Mouse (Mus musculus): ENCODE data around the gene Pcgf6.
"Not testable (repeated sequence)": the region's sequence is repeated elsewhere in the genome, so short reads cannot be mapped to it uniquely, and the experiment has no call there.

The Pcgf6 gene

DNA sequence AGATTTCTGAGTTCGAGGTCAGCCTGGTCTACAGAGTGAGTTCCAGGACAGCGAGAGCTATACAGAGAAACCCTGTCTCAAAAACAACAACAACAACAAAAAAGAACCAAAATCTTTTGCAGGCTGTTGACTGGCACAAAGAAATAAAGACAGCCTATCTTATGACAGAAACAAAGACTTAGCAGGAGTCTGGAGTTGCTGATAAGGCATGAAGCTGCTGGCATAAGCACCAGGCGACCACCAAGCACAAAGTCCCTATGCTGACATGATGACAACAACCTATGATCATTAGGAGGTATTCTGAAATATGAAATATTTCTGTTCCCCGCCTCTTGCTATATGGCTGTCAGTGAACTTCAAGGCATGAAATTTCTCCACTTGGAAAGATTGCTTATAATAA lies 51.8 kb downstream of the Pcgf6 start:
- no peak for DNase-seq (ENCODE audit: low read depth, low spot score)

DNA sequence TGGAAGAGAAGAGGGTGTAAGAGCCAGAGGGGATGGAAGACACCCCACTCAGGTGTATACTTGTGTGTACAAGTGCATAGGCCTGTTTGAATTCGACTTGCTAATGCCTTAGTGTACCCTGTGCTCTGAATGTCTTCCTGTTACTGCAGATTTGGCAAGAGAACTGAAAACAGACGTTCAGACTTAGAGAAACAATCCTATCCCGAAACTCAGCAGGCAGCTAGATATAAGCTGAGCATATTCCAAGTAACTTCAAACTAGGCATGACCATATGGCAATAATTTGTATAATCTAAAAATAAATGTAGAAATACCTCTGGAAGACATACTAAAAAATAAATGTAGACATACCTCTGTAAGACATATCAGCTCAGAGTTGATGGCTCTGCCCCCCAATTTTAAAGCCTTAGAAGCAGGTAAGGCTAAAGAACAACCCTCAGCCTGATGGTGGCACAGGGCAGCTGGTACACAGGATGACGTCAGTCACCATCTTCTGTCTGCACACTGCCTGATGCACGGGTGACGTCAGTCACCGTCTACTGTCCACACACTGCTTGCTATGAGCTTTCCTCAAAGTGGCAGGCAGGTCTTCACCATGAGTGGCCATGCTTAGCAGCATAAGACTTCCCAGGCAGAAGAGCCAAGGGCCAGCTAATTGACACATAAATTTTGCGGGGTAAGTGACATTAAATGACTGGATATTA lies 52.4 kb downstream of the Pcgf6 start:
- no peak for DNase-seq (ENCODE audit: low read depth, low spot score)

DNA sequence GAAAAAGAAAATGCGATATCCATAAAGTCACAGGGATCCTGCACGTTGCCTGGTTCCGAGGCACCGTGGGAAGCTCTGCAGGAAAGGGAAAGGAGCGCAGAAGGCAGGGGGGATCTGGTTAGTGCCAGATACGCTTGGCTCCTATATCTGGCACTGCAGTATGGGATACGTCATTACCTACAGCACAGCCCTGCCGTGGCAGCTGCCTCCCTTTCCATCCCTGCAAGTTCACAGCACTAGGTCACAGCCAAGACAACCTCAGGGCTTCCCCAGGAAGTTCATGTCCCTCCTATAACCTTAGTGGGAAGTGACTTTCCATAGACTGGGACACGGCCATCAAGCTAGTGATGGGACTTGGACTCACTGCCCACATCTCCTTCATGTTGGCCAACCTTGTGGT lies 54.6 kb downstream of the Pcgf6 start:
- DNase-seq (ENCODE audit: low read depth, low spot score), result no peak

DNA sequence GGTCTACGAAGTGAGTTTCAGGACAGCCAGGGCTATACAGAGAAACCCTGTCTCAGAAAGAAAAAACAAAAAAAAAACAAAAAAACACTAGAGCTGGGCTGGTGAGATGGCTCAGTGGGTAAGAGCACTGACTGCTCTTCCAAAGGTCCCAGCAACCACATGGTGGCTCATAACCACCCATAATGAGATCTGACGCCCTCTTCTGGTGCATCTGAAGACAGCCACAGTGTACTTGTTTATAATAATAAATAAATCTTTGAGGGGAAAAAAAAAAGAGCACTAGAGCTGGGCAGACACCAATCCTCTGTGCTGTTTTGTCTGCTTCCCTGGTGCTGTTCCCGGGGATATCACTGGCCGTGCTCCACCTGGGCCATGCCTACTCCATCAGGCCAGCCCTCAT lies 58.4 kb downstream of the Pcgf6 start:
- DNase-seq (ENCODE audit: low read depth, low spot score), result not testable (repeated sequence)

DNA sequence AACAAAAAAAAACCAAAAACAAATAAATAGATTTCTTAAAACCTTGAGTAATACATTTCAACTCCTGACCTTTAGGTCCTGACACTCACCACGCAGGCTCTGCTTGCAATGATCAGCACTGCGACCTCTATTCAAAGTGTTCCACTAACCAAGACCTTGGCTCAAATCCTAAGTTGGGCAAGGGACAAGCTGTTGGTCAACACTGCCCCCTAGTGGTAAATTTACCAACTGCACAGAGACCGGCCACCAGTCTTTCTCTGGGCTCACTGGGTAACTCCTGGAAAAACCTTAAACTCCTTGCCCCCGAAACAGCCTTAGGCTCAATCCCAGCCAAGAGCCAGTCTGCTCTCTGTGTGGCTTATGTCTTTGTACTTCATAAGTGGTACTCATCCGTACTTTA lies 59.6 kb downstream of the Pcgf6 start:
- DNase-seq (ENCODE audit: low read depth, low spot score), result peak; percentile 76

DNA sequence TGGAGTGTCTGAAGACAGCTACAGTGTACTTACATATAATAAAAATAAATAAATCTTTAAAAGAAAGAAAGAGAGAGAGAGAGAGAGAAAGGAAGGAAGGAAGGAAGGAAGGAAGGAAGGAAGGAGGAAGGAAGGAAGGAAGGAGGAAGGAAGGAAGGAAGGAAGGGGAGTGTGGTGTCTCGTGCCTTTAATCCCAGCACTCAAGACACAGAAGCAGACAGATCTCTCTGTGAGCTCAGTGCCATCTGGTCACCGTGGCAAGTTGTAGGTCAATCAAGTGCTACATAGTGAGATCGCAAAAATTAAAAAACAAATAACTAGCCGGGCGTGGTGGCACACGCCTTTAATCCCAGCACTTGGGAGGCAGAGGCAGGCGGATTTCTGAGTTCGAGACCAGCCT lies 60.1 kb downstream of the Pcgf6 start:
- not testable (repeated sequence) for DNase-seq (ENCODE audit: low read depth, low spot score)

DNA sequence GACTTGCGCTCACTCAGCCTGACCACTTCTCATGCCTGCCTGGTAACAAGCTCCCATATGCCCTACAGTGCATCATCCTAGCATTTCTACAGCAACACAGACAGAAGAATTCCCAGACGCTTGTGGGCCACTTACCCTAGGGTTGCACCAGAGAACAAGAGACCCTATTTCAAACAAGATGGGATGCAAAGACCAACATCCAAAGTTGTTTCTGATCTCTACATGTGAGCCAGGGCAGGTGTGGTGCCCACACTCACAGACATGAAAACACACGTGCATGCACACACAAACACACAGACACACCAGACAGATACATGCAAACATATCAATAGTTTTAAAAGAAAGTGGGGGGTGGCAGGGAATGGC lies 60.6 kb downstream of the Pcgf6 start:
- no peak for DNase-seq (ENCODE audit: low read depth, low spot score)

DNA sequence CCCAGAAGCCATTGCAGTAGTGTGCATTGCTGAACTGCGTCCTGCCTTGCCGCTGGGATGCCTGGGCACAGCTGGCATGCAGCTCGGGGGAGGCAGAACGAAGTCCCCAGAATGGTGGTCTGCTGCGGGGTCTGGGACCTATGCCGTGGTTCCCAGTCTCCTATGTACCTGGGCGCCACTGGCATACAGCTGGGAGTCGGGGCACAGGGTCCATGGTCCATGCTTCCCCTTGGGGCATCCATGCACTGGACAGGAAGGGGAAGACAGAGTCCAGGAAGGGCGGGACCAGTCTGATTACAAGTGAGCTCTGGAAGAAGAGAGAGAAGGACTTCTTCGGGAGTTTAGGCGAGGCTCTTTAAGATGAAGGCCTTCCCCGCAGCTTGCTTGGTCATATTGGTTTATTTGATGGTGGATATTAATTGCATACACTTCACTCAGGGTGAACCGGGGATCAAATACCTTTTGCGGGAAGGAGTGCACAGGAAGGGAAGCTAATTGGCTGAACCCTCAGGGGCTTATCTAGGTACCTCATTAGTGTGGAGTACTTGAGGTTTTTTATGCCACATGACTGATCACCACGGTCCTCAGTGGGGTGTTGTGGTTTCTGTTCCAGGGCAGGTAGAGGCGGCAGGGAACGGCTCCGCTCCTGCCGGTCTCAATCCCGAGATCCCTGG lies 61.1 kb downstream of the Pcgf6 start:
- DNase-seq (ENCODE audit: low read depth, low spot score), result no peak

DNA sequence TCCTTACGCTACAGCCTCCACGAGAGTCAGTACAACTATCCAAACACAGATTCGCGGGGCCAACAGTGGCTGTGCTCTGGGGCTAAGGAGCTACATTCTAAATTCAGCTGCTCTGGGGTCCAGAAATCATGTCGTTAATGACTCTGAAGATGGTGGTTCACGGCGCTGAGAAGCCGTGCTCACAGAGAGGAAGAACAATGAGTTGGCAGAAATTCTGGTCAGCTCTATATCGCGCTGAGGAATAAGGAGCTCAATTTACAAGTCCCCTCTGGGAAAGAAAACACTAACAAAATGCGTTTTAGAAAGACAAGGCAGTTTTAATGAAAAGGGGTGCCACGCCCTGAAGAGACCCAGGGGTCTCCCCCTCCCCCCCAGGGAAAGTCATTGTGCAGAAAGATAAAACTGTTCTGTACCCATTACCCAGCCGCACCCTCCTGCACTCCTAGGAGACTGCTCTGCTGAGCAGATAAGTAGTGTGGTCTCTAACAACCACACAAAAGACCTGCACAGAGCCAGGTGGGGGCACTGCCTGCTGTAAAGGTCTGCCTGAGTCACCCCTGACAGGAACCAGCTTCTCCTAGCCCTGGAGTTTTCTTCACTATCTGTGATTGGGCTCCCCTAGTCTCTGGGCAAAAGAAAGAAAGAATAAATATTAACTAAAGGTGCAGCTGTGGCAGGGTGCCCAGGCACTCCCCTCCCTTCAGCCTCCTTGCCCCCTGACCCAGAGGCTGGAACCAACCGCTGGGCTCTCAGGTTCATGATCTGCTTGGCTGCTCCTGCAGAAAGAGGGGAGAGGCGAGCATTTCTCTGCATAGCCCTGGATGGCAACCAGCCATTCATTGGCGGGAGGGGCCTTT lies 62.2 kb downstream of the Pcgf6 start:
- no peak for DNase-seq (ENCODE audit: low read depth, low spot score)

DNA sequence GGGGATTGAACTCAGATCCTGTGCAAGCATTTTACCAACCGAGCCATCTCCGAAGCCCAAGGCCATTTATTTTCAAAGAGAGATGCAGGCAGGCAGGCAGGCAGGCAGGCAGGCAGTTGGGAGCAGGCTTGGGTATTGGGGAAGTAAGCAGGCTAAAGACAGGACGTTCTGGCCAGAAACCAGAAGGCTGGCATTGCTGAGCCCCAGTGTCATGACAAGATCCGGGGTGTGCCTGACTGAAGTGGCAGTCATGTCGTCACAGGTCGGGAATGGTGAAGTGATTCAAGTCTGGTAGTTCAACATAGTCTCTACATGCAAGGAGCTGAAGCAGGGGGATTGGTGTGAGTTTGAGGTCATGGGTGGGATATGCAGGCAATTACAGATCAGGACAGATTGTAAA lies 63.1 kb downstream of the Pcgf6 start:
- DNase-seq (ENCODE audit: low read depth, low spot score), result no peak

DNA sequence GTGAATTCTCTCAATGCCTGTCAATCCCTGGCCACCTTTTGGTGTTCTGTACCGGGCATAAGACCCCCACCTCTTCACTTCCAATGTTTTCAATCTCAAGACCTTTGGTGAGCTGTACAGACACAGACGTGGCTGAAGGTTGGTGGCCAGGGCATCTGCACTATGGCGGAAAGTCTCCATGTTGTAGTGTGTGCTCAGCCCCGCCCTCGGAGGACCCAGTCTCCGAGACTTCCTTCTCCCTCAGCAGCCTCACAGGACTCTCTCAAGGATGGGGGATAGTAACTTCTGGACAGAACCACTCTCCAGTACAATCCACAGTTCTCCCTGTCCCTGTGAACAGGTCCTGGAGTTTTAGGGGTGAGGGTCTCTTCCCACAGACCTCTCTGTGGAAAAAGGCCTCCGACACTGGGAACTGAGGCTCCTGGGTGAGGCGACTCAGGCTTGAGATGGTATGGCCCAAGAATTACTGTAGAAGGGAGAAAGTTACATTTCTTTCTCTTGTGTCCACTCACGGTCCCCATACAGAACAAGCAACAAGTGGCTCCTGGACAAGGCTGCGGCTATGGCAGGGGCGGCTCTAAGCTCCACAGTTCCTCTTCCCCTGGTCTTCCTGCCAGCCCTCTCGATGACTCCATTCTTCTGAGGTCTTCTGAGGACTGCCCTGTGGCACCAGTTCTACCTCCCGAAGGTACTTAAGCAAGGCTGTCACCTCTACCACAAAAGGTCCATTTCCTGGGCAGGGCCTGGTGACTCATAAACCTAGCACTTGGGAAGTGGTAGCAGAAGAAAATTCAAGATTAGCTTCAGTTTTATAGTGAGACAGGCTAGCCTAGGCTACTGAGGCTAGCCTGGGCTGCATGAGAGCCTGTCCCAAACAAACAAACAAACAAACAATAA lies 65.7 kb downstream of the Pcgf6 start:
- DNase-seq (ENCODE audit: low read depth, low spot score), result no peak

DNA sequence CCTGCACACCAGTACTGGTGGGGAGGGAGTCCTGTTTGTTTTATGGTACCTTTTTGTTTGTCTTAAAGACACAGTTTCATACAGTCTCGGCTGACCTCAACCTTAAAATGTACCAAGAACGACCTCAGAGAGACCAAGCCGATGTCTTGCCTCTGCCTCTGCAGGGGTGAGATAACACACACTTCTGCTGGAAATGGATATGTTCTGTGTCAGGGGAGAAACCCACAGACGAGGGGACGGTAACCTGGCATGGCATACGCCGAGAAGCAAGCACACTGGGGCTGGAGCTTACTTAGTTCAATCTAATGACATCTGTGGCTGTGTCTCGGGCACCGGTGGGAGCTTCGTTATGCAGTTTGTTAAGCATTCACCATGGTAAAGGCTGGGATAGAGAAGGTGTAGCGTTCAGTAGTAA lies 66.7 kb downstream of the Pcgf6 start:
- no peak for DNase-seq (ENCODE audit: low read depth, low spot score)
